Mouse (Mus musculus) erythroblast, adult 5-6 weeks (primary cell): ENCODE measurements around the gene Lhfpl5. TPM values are rescaled to one million over a fixed set of nuclear protein-coding genes. Genes with fewer than 3 reads are reported as not detected.

Experiments
- ATAC-seq: replicated peaks from 2 replicates; pipeline ENCODE4 v1.8.0; 2016; ENCODE audit warnings: moderate number of reproducible peaks, mild to moderate bottlenecking, moderate TSS enrichment, inconsistent platforms; ENCODE audit not compliant: poor library complexity, low FRiP score, severe bottlenecking
- total RNA-seq, 2 experiments: library from RNA; stranded (forward) in 1 of 2; stranded (reverse) in 1 of 2; fragments of 150-400 nt in 1 of 2; fragments of 200-764, 138-1000 nt in 1 of 2; gene quantifications; 2 replicates each; pipeline versions ENCODE4 v1.2.3 to v1.2.4; 2015 to 2017; ENCODE audit warnings: low replicate concordance in 2 of 2

Lhfpl5 gene
- total RNA-seq, 2 experiments from 2014 or later, result not detected

GRCm38 (mm10) chr17:28567541-28567940 is 7.9 kb upstream of the Lhfpl5 start:
- no peak for ATAC-seq

DNA sequence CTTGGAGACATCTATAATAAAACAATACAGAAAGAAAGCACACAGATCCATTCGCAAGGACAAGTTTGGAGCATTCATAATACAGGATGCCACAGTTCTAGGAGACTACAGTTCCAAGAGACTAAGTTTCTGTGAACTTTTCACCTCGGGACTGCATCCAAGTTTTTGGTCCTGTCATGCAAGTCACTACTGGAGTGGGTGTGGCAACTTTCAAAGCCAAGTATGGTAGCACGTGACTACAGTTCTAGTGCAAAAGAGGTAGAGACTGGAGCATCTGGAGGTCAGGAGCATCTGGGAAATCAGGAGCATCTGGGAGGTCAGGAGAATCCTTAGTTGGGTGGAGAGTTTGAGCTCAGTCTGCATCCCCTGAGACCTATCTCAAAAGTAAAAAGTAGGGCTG is 3.6 kb upstream of the Lhfpl5 start:
- no peak for ATAC-seq

DNA sequence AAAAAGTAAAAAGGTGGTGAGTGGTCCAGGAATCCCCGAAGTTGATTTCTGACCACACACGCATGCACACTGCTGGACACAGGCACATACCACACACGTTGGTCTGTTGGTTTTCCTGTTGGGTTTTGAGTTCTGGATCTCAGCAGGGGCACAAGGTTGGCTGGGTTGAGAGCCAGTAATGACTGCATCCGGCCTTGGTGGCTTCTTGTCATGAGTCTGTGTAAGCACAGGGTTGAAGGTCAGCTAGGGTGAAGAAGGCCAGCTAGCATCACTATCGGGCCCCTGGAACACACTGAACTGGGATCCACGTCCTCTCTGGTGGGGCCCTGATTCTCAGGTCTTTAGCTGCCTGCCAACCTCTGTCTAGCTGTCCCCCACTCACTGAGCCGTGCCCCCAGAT is 2.9 kb upstream of the Lhfpl5 start:
- ATAC-seq, result no peak

DNA sequence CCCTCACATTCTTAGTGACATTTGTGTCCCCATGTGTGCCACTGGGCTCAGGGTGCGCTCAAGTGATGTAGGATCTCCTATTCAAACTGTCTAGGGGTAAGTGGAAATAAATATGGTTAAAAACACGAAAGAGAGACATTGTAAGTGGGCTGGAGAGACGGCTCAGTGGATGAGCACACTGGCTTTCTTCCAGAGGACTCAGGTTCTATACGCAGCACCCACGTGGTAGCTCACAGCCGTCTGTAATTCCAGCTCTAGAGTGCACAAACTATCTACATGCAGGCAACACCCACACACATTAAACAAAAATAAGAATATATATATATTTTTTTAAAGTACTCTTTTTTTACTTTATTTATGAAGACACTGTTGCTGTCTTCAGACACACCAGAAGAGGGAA is 2.5 kb upstream of the Lhfpl5 start:
- ATAC-seq, result no peak

DNA sequence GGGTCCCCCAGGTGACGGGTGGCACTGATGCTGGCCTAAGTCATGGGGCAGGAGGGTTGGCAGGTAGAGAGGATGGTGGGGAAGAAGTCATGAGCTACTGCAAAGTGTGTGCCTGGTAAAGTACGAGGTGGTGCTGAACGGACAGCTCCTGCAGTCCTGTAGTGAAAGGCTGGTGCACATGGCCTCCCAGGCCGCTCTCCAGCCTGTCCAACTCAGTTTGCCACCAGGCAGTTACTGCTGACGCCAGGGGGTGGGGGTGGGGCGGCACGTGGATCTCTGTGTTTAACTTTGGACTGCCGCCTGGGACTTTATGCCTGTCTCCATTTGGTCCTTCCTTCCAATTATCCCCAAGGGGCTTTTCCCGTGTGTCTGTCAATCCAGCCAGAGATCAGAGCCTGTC is 5.0 kb downstream of the Lhfpl5 start:
- ATAC-seq, result no peak

DNA sequence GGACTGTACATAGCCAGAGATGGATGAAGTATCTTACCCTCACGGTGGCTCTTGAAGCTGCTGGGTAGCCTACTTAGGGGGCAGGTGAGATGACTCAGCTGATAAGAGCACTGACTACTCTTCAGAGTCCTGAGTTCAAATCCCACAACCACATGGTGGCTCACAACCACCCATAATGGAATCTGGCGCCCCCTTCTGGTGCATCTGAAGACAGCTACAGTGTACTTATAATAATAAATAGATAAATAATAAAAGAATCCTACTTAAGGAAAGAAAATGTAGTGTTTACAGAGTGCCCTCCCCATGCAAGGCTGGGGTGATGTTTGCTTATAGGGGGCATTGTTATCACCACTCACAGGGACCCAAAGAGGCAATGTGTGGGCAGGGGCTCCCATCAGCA is 5.6 kb downstream of the Lhfpl5 start:
- no peak for ATAC-seq

- no peak for ATAC-seq
Observed at GRCm38 (mm10) chr17:28586509-28586908, 11.1 kb downstream of the Lhfpl5 start.

DNA sequence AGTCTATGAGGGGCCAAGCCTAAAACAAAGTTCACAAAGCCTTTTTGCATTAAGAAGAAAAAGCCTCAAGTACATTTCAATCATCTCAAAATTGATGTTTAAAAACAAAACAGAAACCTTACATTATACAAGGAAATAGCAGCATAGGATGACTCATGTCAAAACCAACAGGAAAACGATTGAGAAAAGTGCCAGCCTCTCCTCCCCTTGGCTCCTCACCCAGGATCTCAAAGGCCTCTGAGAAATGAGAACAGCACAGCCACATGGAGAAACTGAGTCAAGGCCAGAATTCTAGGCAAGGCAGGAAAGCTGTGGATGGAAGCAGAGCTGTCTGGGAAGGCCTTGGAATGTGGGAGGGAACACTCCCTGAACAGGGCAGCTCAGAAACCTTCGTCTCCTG is 13.2 kb downstream of the Lhfpl5 start:
- ATAC-seq, result no peak

DNA sequence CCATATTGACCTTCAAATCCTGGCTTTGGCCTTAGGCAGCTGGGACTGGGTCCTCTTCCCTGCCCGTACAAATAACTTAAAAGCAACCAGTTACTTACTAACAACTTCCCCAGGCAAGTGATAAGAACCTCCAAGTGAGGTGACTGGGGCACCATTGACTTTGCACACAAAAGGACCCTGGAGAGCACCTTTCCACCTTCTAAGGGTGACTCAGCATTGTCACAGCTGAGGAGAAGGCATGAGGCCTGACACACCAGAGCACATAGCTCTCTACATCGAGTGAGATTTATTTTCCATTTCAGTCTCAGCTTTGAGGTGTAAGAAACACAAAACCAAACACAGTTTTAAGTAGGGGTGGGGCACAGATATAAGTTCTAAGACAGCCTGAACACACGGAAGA is 15.2 kb downstream of the Lhfpl5 start:
- ATAC-seq, result no peak

- peak; percentile 64 for ATAC-seq
Observed at GRCm38 (mm10) chr17:28591476-28591875, 16.0 kb downstream of the Lhfpl5 start.

GRCm38 (mm10) chr17:28592998-28593397 is 17.6 kb downstream of the Lhfpl5 start:
- ATAC-seq, result peak; percentile 80

GRCm38 (mm10) chr17:28593965-28594364 is 18.5 kb downstream of the Lhfpl5 start:
- ATAC-seq, result no peak

- no peak for ATAC-seq
Observed at GRCm38 (mm10) chr17:28600780-28601179, 25.3 kb downstream of the Lhfpl5 start.

- ATAC-seq, result no peak
Observed at GRCm38 (mm10) chr17:28601557-28602250, 26.3 kb downstream of the Lhfpl5 start.

GRCm38 (mm10) chr17:28609543-28609942 is 34.1 kb downstream of the Lhfpl5 start:
- no peak for ATAC-seq

GRCm38 (mm10) chr17:28612603-28613002 is 37.2 kb downstream of the Lhfpl5 start:
- ATAC-seq, result no peak

- no peak for ATAC-seq
Observed at GRCm38 (mm10) chr17:28613096-28613495, 37.7 kb downstream of the Lhfpl5 start.

GRCm38 (mm10) chr17:28615332-28615731 is 39.9 kb downstream of the Lhfpl5 start:
- no peak for ATAC-seq

- no peak for ATAC-seq
Observed at GRCm38 (mm10) chr17:28617636-28618035, 42.2 kb downstream of the Lhfpl5 start.

DNA sequence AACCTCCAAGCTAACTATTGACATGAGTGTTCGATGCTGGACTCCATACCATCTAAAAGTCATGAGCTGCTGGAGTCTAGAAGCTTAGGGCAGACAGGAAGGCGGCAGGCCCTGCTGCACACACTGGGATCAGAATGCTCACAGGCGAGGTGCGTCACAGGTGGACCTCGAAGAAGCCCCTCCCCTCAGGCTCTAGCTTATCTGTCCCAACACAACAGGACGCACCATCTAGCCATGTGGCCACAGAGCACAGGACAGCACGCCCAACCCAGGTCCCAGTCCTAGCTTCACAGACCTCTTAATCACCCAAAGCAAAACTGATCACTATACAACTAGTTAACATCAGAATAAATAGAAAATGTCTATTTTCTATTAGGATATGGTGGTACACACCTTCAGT is 42.7 kb downstream of the Lhfpl5 start:
- ATAC-seq, result 0 out of 2 replicates have a peak, but pooled peaks have one; percentile 20

- no peak for ATAC-seq
Observed at GRCm38 (mm10) chr17:28618775-28619174, 43.3 kb downstream of the Lhfpl5 start.
